Mouse (Mus musculus): ENCODE measurements at regions not wholly inside any gene's neighbourhood (a gene's known extent, or its start where the extent isn't known, plus 50 kb on each side); places are given as distances from the start of the nearest gene placed in this dataset.
"Not testable (repeated sequence)": the region's sequence is repeated elsewhere in the genome, so short reads cannot be mapped to it uniquely, and the experiment has no call there.

- DNase-seq: no peak
Observed at GRCm38 (mm10) chr6:6387571-6387970, 170.6 kb upstream of the Slc25a13 start.

- no peak for DNase-seq
Observed at GRCm38 (mm10) chr6:6384971-6385370, 168.0 kb upstream of the Slc25a13 start.

GRCm38 (mm10) chr6:6384441-6384840 is 167.5 kb upstream of the Slc25a13 start:
- no peak for DNase-seq

- DNase-seq: no peak
Observed at GRCm38 (mm10) chr6:6372421-6372820, 155.4 kb upstream of the Slc25a13 start.

GRCm38 (mm10) chr6:6371444-6372093 is 154.6 kb upstream of the Slc25a13 start:
- DNase-seq: no peak

GRCm38 (mm10) chr6:6364037-6364436 is 147.1 kb upstream of the Slc25a13 start:
- DNase-seq: no peak

- DNase-seq: no peak
Observed at GRCm38 (mm10) chr6:6362678-6363354, 145.8 kb upstream of the Slc25a13 start.

GRCm38 (mm10) chr6:6361181-6361580 is 144.2 kb upstream of the Slc25a13 start:
- not testable (repeated sequence) for DNase-seq

- no peak for DNase-seq
Observed at GRCm38 (mm10) chr6:6357477-6357876, 140.5 kb upstream of the Slc25a13 start.

- no peak for DNase-seq
Observed at GRCm38 (mm10) chr6:6356967-6357366, 140.0 kb upstream of the Slc25a13 start.

GRCm38 (mm10) chr6:6335251-6335650 is 118.3 kb upstream of the Slc25a13 start:
- no peak for DNase-seq

GRCm38 (mm10) chr6:6330271-6330670 is 113.3 kb upstream of the Slc25a13 start:
- DNase-seq: no peak

- no peak for DNase-seq
Observed at GRCm38 (mm10) chr6:6325516-6325915, 108.5 kb upstream of the Slc25a13 start.

GRCm38 (mm10) chr6:6316725-6317124 is 99.8 kb upstream of the Slc25a13 start:
- no peak for DNase-seq

- DNase-seq: no peak
Observed at GRCm38 (mm10) chr6:6313171-6313570, 96.2 kb upstream of the Slc25a13 start.

- no peak for DNase-seq
Observed at GRCm38 (mm10) chr6:6310213-6310612, 93.2 kb upstream of the Slc25a13 start.

- DNase-seq: no peak
Observed at GRCm38 (mm10) chr6:6307618-6308017, 90.6 kb upstream of the Slc25a13 start.

- no peak for DNase-seq
Observed at GRCm38 (mm10) chr6:6303767-6304166, 86.8 kb upstream of the Slc25a13 start.

- no peak for DNase-seq
Observed at GRCm38 (mm10) chr6:6301001-6301510, 84.1 kb upstream of the Slc25a13 start.

GRCm38 (mm10) chr6:6298867-6299852 is 82.2 kb upstream of the Slc25a13 start:
- no peak for DNase-seq

GRCm38 (mm10) chr6:6295551-6295950 is 78.6 kb upstream of the Slc25a13 start:
- not testable (repeated sequence) for DNase-seq

- no peak for DNase-seq
Observed at GRCm38 (mm10) chr6:6291781-6292180, 74.8 kb upstream of the Slc25a13 start.

- DNase-seq: no peak
Observed at GRCm38 (mm10) chr6:6290427-6290826, 73.5 kb upstream of the Slc25a13 start.

Data from gastrocnemius, postnatal 10 days (tissue).